Mouse (Mus musculus) neural tube, embryonic 13.5 days (tissue): ENCODE data around the gene Dkk2. TPM values are rescaled to one million over a fixed set of nuclear protein-coding genes. Genes with fewer than 3 reads are reported as not detected.

Source experiments
- ATAC-seq: fragments of 200-750 bp; cut with Nextera tagmentation; 2 replicates; pipeline ENCODE4 v1.8.0; 2017; ENCODE audit warnings: low read depth, mild to moderate bottlenecking, moderate TSS enrichment, moderate library complexity
- H3K27ac ChIP-seq: fragments of 300-500 bp; sonication (generic); replicated peaks from 2 replicates; pipeline ENCODE4 v1.5.1; 2015; ENCODE audit warnings: moderate library complexity, mild to moderate bottlenecking, inconsistent platforms
- H3K27me3 ChIP-seq: fragments of 300-500 bp; sonication (generic); 2 replicates; pipeline ENCODE4 v1.6.1; 2015; ENCODE audit warnings: mild to moderate bottlenecking, inconsistent platforms
- H3K36me3 ChIP-seq: fragments of 300-500 bp; sonication (generic); 2 replicates; pipeline ENCODE4 v1.6.1; 2015; ENCODE audit warnings: mild to moderate bottlenecking, inconsistent platforms
- H3K4me1 ChIP-seq: fragments of 300-500 bp; sonication (generic); replicated peaks from 2 replicates; pipeline ENCODE4 v1.6.1; 2015; ENCODE audit warnings: inconsistent platforms
- H3K4me2 ChIP-seq: fragments of 300-500 bp; sonication (generic); 2 replicates; pipeline ENCODE4 v1.6.1; 2015; ENCODE audit warnings: inconsistent platforms, mild to moderate bottlenecking, moderate library complexity
- H3K4me3 ChIP-seq: fragments of 300-500 bp; sonication (generic); 2 replicates; pipeline ENCODE4 v1.5.1; 2015; ENCODE audit warnings: mild to moderate bottlenecking, inconsistent platforms
- H3K9ac ChIP-seq: fragments of 300-500 bp; sonication (generic); 2 replicates; pipeline ENCODE4 v1.6.1; 2015; ENCODE audit warnings: moderate library complexity, mild to moderate bottlenecking, inconsistent platforms
- H3K9me3 ChIP-seq: fragments of 300-500 bp; sonication (generic); 2 replicates; pipeline ENCODE4 v1.6.1; 2016; ENCODE audit warnings: inconsistent platforms
- WGBS: fragments of 180-500 bp; shearing (Covaris S2); methylation state at CpG from one replicate; pipeline ENCODE4 v1.1.7; 2015; 5-methylcytosine and 5-hydroxymethylcytosine counted together
- polyA plus RNA-seq: library from polyadenylated mRNA; unstranded; fragments of >200 nt; fragmentation: Nextera tagmentation; extraction: Ambion mirVana; gene quantifications from 2 replicates; pipeline ENCODE4 v1.2.1, GENCODE M21; 2015

The Dkk2 gene
- polyA plus RNA-seq, 1 experiment from 2014 or later: 3.0 TPM

DNA sequence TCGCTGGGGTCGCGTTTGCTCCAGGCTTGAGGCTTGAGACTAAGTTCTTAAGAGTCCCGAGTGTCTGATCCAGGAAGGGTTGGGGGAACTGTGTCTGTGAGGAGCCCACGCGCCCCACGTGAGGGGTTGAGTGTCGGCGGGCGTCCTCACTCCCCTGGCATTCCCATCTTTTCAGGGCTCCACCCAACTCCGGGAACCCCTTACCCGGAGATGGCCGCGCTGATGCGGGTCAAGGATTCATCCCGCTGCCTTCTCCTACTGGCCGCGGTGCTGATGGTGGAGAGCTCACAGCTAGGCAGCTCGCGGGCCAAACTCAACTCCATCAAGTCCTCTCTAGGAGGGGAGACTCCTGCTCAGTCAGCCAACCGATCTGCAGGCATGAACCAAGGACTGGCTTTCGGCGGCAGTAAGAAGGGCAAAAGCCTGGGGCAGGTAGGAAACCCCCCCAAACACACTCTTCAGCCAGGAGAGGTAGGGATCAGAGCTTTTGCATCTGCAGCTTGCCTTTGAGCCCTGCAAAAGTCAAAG is 795 bp downstream of the Dkk2 start:
- Histone ChIP-seq H3K4me1 (peaks cover 44% of the 10 kb centered on the region), H3K27me3 (peaks cover 37% of the 10 kb centered on the region), H3K27ac (no peak overlapping the region), H3K4me2 (peak overlapping the region; percentile 96), H3K36me3 (no peaks in the 10 kb centered on the region), H3K4me3 (peak overlapping the region; percentile 47), H3K9me3 (no peaks in the 10 kb centered on the region), H3K9ac (peak overlapping the region; percentile 62)
- under 1% methylated on average over 23 of the region's 23 CpGs for WGBS
- no peak for ATAC-seq

DNA sequence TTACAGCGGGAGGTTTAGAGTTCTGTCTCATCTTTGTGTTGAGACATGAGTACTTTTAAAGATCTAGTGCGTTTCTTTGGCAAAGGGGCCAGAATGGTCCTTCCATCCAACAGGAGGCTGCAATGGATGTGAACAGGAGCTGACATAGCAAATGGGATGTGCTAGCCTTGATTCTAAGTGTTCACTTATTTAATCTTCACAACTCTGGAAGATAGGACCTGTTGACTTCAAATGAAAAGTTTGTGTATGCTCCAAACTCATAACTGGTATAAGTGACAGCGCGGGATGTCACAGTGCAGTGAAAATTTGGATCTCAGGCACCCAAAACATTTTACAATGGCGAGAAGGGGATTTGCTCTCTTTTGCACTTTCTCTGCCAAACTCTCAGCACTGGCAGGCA is 1.4 kb downstream of the Dkk2 start:
- Histone ChIP-seq H3K4me3 (peak overlapping the region; percentile 47), H3K27me3 (peaks cover 37% of the 10 kb centered on the region), H3K9me3 (no peaks in the 10 kb centered on the region), H3K4me2 (peak overlapping the region; percentile 96), H3K4me1 (peaks cover 44% of the 10 kb centered on the region), H3K9ac (no peak overlapping the region), H3K27ac (no peak overlapping the region), H3K36me3 (no peaks in the 10 kb centered on the region)
- 27% methylated on average over 5 of the region's 5 CpGs for WGBS
- ATAC-seq: no peak

DNA sequence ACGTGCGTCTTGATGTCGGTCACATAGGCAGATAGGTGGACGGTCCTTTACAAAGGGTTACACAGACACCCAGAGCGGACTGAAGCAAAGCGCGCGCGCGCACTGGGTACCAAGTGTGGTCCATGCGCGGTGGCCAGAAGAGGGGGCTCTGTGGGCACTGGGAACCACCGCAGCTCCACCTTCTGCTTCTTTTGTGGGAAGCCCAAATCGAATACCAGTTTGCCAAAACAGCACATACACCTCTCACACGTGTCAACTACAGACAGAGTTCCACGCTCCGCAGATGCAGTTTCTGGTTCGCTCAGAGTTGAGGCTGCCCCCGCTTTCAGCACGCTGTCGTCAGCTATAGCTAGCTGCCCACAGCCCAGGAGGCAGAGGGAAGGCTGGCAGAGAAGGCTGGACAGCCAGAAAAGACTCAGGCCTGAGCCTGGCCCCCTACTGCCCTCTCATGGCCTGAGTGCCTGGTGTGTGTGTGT is 2.0 kb downstream of the Dkk2 start:
- Histone ChIP-seq H3K27me3 (peaks cover 37% of the 10 kb centered on the region), H3K27ac (no peak overlapping the region), H3K4me3 (peak overlapping the region; percentile 47), H3K4me2 (peak overlapping the region; percentile 96), H3K36me3 (no peaks in the 10 kb centered on the region), H3K9me3 (no peaks in the 10 kb centered on the region), H3K9ac (peak overlapping the region; percentile 55), H3K4me1 (peaks cover 44% of the 10 kb centered on the region)
- peak; percentile 89 for ATAC-seq
- under 1% methylated on average over 21 of the region's 21 CpGs for WGBS

- ATAC-seq: no peak
- 0 out of 2 replicates have a peak, but pooled peaks cover under 1% of the 10 kb centered on the region for H3K4me1 ChIP-seq
- H3K4me2 ChIP-seq: no peak overlapping the region
- WGBS: 96% methylated on average over 3 of the region's 3 CpGs
- no peak overlapping the region for H3K27ac ChIP-seq
- H3K9ac ChIP-seq: no peak overlapping the region
- no peaks in the 10 kb centered on the region for H3K36me3 ChIP-seq
- H3K27me3 ChIP-seq: peaks cover under 1% of the 10 kb centered on the region; the same call in 1 of the 2 replicates
- no peak overlapping the region for H3K4me3 ChIP-seq
- H3K9me3 ChIP-seq: no peaks in the 10 kb centered on the region
These were observed 7.9 kb downstream of the Dkk2 start for GRCm38 (mm10) chr3:132092983-132093382.

- 83% methylated on average over 6 of the region's 6 CpGs for WGBS
- Histone ChIP-seq H3K9me3 (no peaks in the 10 kb centered on the region), H3K4me1 (no peaks in the 10 kb centered on the region), H3K4me2 (no peak overlapping the region), H3K9ac (no peak overlapping the region), H3K27ac (no peak overlapping the region), H3K36me3 (no peaks in the 10 kb centered on the region), H3K4me3 (no peak overlapping the region), H3K27me3 (no peaks in the 10 kb centered on the region)
- no peak for ATAC-seq
These were observed 11.2 kb downstream of the Dkk2 start for GRCm38 (mm10) chr3:132096296-132096695.

DNA sequence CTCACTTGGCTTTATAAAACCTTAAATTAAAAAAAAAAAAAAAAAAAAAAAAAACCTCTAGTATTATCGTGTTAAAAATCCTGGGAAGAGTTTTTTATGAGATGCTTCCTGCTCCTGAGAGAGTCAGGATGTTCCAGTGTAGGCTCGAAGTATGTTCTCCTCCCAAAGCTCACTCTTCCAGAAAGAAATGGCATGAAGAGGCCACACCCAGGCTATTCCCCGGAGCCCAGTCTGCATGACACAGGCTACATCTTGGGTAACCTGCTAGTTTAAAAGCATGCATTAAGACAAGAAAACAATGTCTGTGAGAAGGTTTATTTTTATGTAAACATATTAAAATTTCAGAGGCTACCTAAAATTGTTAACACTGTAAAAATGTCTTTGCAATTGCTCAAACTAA is 15.7 kb downstream of the Dkk2 start:
- H3K4me2 ChIP-seq: no peak overlapping the region
- no peaks in the 10 kb centered on the region for H3K4me1 ChIP-seq
- 77% methylated on average over 3 of the region's 3 CpGs for WGBS
- ATAC-seq: no peak
- H3K9me3 ChIP-seq: no peaks in the 10 kb centered on the region
- no peaks in the 10 kb centered on the region for H3K36me3 ChIP-seq
- H3K27ac ChIP-seq: no peak overlapping the region
- no peak overlapping the region for H3K9ac ChIP-seq
- no peak overlapping the region for H3K4me3 ChIP-seq
- H3K27me3 ChIP-seq: no peaks in the 10 kb centered on the region

- WGBS: 62% methylated on average over 9 of the region's 9 CpGs
- no peak overlapping the region for H3K27ac ChIP-seq
These were observed 17.9 kb downstream of the Dkk2 start for GRCm38 (mm10) chr3:132103020-132103419.

DNA sequence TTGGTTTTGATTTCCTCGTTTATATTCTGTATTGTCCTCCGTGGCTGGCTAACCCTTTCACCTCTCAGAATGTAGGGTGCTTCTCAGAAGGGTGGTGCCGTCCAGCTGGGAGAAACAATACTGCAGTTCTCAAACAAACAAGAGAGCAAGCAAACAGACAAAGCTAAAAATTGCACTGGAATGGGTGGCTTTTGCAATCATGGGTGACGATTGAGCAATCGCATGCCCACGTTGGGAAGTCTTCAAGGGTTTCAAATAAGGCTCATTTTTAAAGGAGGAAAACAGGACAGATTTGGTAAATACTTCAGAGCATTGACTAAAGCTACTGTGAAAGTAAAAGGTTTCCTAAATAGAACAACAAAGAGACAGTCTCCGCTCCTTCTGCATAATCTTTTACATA is 18.4 kb downstream of the Dkk2 start:
- Histone ChIP-seq H3K9ac (no peak overlapping the region), H3K4me3 (no peak overlapping the region)
- WGBS: 50% methylated on average over 7 of the region's 7 CpGs

More at GRCm38 (mm10) chr3:132103020-132103419, 17.9 kb downstream of the Dkk2 start:
- Histone ChIP-seq H3K4me2 (no peak overlapping the region), H3K9ac (no peak overlapping the region), H3K4me3 (no peak overlapping the region), H3K27me3 (no peaks in the 10 kb centered on the region), H3K4me1 (no peaks in the 10 kb centered on the region), H3K36me3 (no peaks in the 10 kb centered on the region), H3K9me3 (no peaks in the 10 kb centered on the region)
- ATAC-seq: no peak

DNA sequence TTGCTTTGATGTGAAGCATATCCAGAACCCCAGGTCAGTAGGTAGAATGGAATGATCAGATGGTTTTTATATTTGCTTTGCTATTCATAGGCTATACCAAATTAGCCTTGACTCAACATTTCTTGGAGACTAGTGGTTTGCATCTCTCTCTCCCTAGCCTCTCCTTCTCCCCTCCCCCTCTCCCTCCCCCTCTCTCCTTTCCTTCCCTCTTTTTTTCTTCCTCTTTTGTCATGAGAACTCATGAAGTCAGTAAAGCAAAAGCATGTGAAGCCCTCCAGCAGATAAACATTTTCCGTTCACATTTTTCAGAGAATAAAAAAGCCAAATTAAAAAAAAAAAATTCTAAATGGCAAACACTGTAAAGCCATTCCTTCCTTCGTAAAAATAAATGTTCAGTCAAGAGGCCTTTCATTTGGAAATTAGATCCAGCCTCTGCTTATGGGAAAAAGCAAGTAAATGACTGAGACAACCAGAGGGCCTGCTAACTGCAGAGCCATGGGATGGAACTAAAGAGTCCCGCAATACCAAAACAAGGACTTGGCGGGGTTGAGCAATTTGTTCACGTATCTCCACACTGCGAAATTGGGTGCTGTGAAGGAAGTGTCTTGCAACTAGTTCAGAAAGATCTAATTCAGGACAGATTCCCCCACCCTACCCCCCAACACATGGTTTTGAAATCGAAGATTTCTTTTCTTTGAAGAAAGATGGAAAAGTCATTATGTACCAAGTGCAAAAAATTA is 30.9 kb downstream of the Dkk2 start:
- Histone ChIP-seq H3K9ac (no peak overlapping the region), H3K27ac (no peak overlapping the region), H3K4me1 (no peaks in the 10 kb centered on the region), H3K27me3 (no peaks in the 10 kb centered on the region), H3K4me2 (no peak overlapping the region), H3K36me3 (no peaks in the 10 kb centered on the region), H3K9me3 (no peaks in the 10 kb centered on the region), H3K4me3 (no peak overlapping the region)
- 84% methylated on average over 7 of the region's 7 CpGs for WGBS
- no peak for ATAC-seq

More for the DNA sequence above, 18.4 kb downstream of the Dkk2 start:
- Histone ChIP-seq H3K27me3 (no peaks in the 10 kb centered on the region), H3K4me1 (no peaks in the 10 kb centered on the region), H3K36me3 (no peaks in the 10 kb centered on the region), H3K9me3 (no peaks in the 10 kb centered on the region), H3K4me2 (no peak overlapping the region), H3K27ac (no peak overlapping the region)
- no peak for ATAC-seq

- H3K9ac ChIP-seq: no peak overlapping the region
- ATAC-seq: no peak
- H3K4me3 ChIP-seq: no peak overlapping the region
- H3K27ac ChIP-seq: no peak overlapping the region
- WGBS: 59% methylated on average over 5 of the region's 5 CpGs
- H3K36me3 ChIP-seq: no peaks in the 10 kb centered on the region
- H3K4me2 ChIP-seq: no peak overlapping the region
- H3K9me3 ChIP-seq: no peaks in the 10 kb centered on the region
- H3K27me3 ChIP-seq: no peaks in the 10 kb centered on the region
- no peaks in the 10 kb centered on the region for H3K4me1 ChIP-seq
These were observed 36.3 kb downstream of the Dkk2 start for GRCm38 (mm10) chr3:132121344-132121743.

- Histone ChIP-seq H3K9me3 (no peaks in the 10 kb centered on the region), H3K9ac (no peak overlapping the region)
- no peak for ATAC-seq
These were observed 37.5 kb downstream of the Dkk2 start for GRCm38 (mm10) chr3:132122581-132122980.

GRCm38 (mm10) chr3:132125227-132125740 is 40.2 kb downstream of the Dkk2 start:
- WGBS: 83% methylated on average over 8 of the region's 8 CpGs
- H3K9ac ChIP-seq: no peak overlapping the region

More at GRCm38 (mm10) chr3:132122581-132122980, 37.5 kb downstream of the Dkk2 start:
- H3K4me3 ChIP-seq: no peak overlapping the region
- H3K36me3 ChIP-seq: no peaks in the 10 kb centered on the region
- no peak overlapping the region for H3K4me2 ChIP-seq
- 61% methylated on average over 4 of the region's 4 CpGs for WGBS
- H3K4me1 ChIP-seq: no peaks in the 10 kb centered on the region
- no peak overlapping the region for H3K27ac ChIP-seq
- H3K27me3 ChIP-seq: no peaks in the 10 kb centered on the region

More at GRCm38 (mm10) chr3:132125227-132125740, 40.2 kb downstream of the Dkk2 start:
- no peak overlapping the region for H3K4me3 ChIP-seq
- H3K9me3 ChIP-seq: no peaks in the 10 kb centered on the region
- no peak for ATAC-seq
- no peak overlapping the region for H3K27ac ChIP-seq
- no peaks in the 10 kb centered on the region for H3K36me3 ChIP-seq
- H3K4me2 ChIP-seq: no peak overlapping the region
- no peaks in the 10 kb centered on the region for H3K27me3 ChIP-seq
- H3K4me1 ChIP-seq: no peaks in the 10 kb centered on the region
